Mouse (Mus musculus) lung, postnatal 0 days (tissue): Measurements from ENCODE around the gene Lhx8.

Source experiments
- CTCF ChIP-seq: IDR thresholded peaks from 2 replicates; pipeline ENCODE4 v1.5.1; 2016; ENCODE audit warnings: antibody characterized with exemption, mild to moderate bottlenecking
- EP300 ChIP-seq: IDR thresholded peaks from 2 replicates; pipeline ENCODE4 v1.6.1; 2016; ENCODE audit warnings: antibody characterized with exemption, mild to moderate bottlenecking, control low read depth

DNA sequence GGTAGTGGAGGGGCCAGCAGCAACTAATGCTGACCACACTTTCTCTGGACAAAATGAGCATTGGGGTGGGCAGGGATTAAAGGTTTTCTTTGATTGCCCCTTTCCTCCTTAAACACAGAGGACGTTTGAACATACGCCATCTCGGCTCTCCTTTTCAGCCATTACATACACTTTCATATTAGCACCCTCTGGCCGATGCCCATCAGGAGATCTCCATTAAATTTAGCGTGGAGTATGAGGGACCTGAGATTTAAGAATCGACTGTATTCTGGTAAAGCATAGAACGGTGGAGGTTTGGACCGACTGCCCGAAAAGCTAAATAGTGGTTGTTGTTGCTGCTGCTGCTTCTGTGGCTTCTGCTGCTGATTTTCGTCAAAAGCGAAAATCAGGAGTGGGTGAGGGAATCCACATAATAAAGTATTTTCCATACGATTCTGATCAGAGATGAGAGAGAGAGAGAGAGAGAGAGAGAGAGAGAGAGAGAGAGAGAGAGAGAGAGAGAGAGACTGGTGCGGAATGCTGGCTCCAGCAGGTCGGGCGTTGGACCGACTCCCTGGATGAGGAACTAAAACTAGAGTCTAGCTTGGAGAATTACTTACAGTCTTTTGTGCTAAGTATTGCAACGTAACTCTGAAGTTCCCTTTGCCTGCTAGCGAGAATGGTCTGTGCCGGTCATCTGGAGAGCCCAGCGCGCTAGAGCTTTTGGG, 1.2 kb upstream of the Lhx8 start:
- TF ChIP-seq EP300 (no peak), CTCF (no peak)
